Mouse (Mus musculus) lung, adult 2 months (tissue): ENCODE data around the gene Robo2.

Experiments used
- CTCF ChIP-seq: fragments of 200-500 bp; IDR thresholded peaks from 2 replicates; pipeline ENCODE4 v1.5.1; 2011; ENCODE audit warnings: mild to moderate bottlenecking, low read length, control low read depth; ENCODE audit not compliant: insufficient read depth
- POLR2A ChIP-seq: fragments of 200-500 bp; IDR thresholded peaks from 2 replicates; pipeline ENCODE4 v1.6.1; 2011; ENCODE audit warnings: low read depth, mild to moderate bottlenecking, control low read depth, low read length, borderline replicate concordance; ENCODE audit errors: extremely low read depth

DNA sequence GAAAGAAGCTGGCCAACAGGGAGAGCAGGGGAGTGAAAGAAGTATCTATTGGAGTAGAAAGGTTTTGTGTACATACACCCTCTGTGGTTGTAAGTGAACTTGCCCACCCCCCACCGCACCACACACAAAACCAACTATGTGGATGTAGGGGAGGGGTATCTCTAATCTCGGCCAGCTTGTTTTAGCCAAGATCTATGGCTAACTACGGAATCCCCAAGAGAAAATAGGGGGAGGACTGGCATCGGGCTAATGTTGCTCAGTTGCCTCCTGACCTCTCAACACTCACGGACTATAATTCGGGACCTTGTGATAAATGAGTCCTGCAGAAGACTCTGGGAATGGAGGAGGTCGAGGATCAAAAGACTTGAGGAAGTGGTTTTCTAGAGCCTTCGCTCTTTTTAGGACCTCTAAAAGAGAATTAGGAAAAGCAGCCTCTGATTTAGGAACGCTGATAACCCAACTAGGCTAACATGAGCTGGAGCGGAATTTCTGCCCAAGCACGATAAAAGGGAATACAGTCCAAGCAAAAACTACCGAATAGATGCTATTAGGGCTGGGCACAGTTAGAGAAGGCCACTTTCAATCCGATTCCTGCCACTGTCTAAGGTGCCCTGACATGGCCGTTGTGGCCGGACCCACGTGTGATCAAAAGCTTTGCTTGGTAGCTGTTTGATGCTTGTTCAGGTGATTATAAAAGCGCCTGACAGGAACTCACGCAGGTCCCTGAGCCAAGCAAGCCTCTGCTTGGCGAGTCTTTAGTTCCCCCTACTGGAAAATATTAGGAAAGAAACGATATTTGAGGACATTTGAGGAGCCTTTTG lies 1.1 kb upstream of the Robo2 start:
- TF ChIP-seq POLR2A (no peak), CTCF (peak; percentile 31)
